Mouse (Mus musculus) neural tube, embryonic 11.5 days (tissue): ENCODE data around the gene Zfp935. TPM values are rescaled to one million over a fixed set of nuclear protein-coding genes. Genes with fewer than 3 reads are reported as not detected.

Experiments
- microRNA-seq: library from miRNA; unstranded; fragments of <30 nt; microRNA quantifications from one replicate; pipeline ENCODE4, GENCODE M21; 2016
- polyA plus RNA-seq: library from polyadenylated mRNA; unstranded; fragments of >200 nt; fragmentation: Nextera tagmentation; extraction: Ambion mirVana; gene quantifications from 2 replicates; pipeline ENCODE4 v1.2.1, GENCODE M21; 2014

Zfp935 gene
- polyA plus RNA-seq, 1 experiment from 2014 or later: 0.31 TPM

Small RNA genes within 50 kb of the gene (microRNA-seq; reads per million reads assigned to microRNA genes)
- gene Gm22256: not detected

Other genes with a start within 250 kb of the Zfp935 start
- 3.7 and 4.6 TPM in 2 replicates for gene Gm3604, start 175.3 kb downstream of the Zfp935 start, polyA plus RNA-seq
- 11.7 and 12.8 TPM in 2 replicates for gene Gm49359, start 91.7 kb downstream of the Zfp935 start, polyA plus RNA-seq
- 20.0 and 24.7 TPM in 2 replicates for gene Zfp934, start 12.7 kb upstream of the Zfp935 start, polyA plus RNA-seq
- 14.4 and 16.8 TPM in 2 replicates for gene 6720489N17Rik, start 65.7 kb upstream of the Zfp935 start, polyA plus RNA-seq
- 34.6 and 36.7 TPM in 2 replicates for gene Platr25, start 202.2 kb upstream of the Zfp935 start, polyA plus RNA-seq
- gene Gm5141, start 227.3 kb upstream of the Zfp935 start, polyA plus RNA-seq: 11.0 and 12.0 TPM in 2 replicates